Mouse (Mus musculus) adipocyte (in vitro differentiated cells): Measurements from ENCODE around the gene Mrpl24.
A peak's percentile ranks its signal among the peaks of the same experiment; 100 is the strongest.

Experiments used
- DNase-seq: peaks from one replicate; pipeline ENCODE4 v3.0.0-alpha.2; 2016; ENCODE audit warnings: low spot score

Gene Mrpl24

DNA sequence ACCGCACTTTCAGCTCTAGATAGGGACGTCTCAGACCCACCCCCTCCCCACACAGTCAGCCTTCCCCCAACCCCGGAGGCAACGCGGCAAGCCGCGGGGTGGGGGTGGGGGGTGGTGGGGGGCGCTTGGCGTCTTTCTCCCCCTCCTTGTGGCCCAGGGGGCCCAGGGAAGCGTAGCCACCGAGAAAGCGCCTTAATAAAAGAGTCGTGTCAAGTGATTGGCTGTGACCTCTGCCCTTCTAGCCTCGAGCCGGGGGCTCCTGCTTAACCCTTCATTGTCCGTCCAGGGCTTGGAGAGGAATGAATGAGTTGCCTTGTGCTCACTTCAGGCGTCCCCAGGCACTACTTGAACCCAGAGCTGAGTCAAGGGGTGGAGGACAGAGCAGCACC is 28.5 kb downstream of the Mrpl24 start:
- DNase-seq = no peak

DNA sequence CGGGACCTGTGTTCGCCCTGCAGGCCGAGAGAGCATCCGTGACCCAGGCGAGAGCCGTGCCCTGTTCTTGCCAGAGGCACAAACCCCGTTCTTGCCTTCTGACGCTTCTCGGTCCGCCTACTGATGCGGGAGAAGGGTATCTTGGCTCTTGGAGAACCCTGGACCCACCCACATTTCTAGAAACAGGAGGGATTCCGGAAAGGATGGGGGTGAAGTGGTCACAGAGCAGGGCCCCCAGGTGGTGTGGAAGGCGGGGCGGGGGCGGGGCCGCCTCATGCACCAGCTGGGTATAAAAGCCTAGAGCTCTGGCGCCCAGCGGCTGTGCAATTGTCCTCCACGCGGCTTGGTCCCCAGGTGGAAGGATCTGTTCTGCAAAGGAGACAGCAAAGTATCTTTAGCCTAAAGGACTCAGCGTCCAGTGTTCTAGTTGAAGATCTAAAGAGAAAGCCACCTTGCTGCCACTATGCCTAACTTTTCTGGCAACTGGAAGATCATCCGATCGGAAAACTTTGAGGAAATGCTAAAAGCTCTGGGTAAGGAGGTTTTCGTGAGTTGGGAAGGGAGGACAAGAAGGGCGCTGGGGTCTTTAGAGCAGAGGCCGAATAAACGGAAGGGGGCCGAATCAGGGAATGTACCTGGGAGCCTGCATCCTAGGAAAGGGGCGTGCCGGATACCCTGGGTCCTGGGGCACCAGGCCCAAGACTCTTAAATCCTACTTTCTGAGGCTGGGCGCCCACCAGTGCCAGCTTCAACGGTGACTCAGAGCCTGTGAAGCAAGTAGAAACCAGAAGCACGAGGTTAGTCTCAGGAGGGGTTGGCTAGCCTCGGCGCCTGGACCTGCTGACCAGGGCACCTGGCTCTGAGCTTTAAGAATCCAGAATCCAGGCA is 29.3 kb downstream of the Mrpl24 start, which contains the start of gene Crabp2:
TSS of gene Crabp2 (plus strand) at position 289 of the 888 bp plus-strand sequence.
- DNase-seq = no peak

DNA sequence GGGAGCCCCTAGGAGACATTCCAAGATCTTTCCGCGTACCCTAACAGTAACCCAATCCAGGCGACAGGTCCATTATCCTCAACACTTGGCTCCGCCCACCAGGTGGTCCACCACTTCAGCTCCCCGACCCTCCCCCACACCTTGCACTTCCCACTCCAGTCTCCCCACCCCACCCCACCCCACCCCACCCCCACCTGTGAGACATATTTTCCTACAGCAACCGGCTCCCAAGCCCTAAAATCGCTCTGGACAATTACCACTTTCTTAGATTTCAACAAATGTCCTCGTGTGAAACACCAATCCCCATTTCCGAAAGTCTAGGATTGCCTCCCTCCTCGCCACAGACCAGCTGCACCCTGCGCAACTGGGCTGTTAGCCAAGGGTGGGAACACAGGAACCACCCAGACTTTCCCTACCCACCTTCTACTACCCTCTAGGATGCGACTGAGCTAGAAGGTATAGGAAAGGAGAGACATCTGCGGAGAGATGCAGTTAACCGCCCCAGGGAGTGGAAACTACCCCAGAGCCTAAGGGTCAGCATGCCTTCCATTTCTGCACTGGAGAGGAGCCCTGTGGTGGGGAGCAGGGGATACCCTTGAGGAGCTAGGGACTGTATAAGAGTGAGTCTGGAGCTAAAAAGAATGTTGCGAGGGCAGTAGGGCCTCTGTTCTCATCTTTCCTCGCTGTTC is 30.1 kb downstream of the Mrpl24 start:
- DNase-seq = no peak

DNA sequence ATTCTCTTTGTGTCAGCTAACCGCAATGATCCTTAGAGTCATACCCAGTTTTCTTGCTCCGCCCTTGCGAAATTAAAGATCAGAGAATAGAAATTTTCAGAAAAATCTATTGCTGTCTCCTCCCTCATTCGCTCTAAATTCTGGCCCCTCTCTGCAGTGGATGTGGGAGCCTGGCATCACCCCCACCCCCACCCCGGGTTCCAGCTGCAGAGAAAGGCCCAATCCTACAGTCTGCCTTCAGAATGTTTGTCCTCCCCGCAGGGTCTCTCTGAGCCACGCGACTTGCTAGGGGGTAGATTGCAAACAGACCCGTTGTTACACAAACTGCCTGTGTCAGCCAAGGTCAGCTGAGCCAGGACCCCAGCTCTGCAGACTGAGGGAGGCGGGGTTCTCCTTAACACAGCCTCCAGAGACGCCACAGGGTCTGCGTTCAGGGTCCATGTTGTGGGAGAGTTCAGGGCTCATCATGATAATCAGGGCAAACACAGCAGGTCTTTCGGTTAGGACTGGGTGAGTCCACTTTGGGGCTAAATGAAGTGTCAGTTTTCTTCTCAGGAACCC is 30.7 kb downstream of the Mrpl24 start:
- no peak for DNase-seq

DNA sequence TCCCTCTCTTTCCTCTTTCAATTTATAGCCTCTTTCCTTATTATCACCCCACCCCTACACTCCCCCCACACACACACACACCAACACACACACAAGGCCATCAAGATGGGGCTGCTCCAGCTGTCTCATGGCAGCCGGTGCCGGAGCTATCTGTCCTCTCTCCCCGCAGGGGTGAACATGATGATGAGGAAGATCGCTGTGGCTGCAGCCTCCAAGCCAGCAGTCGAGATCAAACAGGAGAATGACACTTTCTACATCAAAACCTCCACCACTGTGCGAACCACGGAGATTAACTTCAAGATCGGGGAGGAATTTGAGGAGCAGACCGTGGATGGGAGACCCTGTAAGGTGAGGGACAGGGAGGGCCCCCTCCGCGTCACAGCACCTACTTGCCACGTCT is 32.6 kb downstream of the Mrpl24 start:
- DNase-seq = no peak

DNA sequence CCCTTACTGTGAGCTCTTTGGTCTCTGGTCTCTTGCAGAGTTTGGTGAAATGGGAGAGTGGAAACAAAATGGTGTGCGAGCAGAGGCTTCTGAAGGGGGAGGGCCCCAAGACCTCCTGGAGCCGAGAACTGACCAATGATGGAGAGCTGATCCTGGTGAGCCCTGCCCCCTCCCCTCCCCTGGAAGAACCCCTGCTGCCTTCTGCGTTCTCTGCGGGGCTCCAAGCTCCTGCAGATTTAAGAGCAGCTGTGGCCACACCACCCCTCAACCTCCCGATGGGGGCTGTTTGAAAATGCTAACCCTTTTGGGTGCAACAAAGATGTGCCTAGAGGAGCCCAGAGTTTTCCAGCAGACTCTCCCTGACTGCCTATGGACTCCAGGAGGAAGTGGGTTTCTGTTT is 33.1 kb downstream of the Mrpl24 start:
- no peak for DNase-seq

DNA sequence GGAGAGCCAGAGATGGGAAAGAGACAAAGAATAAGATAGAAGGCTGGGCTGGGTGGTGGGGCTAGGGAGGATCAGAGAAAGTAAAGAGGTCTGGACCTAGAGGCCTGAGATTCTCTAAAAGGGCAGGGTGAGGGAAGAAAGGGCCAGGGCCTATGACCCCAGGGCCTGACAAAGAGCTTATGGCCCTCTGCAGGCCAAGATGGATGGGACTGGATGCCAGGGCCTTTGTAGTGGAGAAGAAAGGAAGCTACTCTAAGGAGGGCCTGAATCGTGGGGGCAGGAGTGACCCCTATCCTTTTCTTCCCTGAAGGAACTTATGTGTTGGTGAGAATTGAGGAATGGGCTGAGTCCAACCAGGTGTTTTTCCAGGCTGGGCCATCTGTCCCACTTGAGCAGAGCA is 38.8 kb downstream of the Mrpl24 start:
- DNase-seq = no peak

DNA sequence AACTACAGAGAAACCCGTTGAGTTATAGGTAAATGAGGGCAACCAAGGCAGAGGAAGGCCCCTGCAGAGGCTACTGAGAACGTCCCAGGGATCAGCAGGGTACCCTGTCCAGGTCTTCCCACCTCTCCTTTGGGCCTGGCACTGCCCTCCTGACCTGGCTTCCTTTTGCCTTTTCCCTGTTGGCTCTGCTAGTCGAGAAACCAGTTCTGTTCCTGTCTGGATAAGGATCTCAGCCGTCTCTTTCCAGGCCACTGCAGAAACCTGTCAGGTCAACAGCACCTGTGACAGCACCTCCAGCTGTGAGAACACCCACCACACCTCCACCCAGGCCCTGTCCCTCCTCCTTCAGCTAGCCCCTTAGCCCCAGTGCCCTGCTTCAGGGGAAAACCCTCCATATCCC is 39.2 kb downstream of the Mrpl24 start:
- DNase-seq = no peak

DNA sequence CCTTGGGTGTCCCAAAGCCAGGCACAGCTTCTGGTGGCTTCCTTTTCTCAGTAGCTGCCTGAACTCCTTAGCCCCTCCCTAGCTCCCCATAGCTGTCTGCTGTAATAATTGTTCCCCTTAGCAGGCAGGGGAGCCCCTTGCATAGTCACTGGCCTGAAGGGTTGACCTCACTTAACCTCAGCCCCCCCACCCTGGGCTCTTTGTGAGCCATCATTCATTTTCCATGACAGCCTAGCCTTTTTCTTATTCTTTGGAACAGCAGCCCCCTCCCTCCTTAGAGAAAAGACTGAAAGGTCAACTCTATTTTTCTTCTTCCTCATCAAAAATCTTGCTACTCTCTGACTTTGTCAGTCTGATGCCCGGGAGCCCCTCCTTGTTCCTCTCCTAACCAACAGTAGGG is 39.7 kb downstream of the Mrpl24 start:
- DNase-seq = no peak

DNA sequence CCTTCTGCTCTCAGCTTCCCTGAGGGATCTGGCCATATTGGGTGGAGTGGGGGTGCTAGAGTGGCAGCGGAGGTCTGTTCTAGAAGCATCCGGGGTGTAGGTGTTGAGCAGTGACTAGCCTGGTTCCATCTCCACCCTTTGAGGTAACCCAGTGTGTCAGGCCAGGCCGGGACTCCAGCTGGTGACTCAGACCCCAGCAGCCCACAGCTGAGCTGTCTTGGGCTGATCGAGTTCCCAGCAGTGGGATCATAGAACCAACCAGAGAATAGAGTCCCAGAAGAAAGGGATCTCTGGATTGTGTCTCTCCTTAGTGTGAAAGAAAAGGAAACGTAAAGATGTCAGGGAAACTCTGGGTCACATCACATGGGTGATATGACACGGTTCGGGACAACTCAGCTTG is 40.1 kb downstream of the Mrpl24 start:
- no peak for DNase-seq

DNA sequence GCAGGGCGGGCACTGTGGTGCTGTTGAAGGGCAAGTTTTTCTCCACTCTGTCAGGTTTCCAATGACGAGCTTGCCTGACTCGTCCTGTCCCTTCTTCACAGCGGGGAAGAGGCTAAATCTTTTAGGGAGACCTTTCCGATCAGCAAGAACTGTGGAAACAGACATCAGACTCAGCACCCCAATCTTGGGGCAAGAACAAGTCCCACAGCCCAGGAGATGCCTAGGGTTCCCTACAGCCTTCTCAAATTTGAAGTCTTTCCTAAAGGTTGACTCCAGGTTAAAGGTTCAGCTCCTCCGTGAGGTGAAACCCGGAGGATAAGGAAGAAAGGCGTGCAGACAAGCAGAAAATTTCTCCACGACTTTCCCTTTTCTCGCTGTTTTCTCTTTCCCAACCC is 40.9 kb downstream of the Mrpl24 start:
- DNase-seq = no peak

DNA sequence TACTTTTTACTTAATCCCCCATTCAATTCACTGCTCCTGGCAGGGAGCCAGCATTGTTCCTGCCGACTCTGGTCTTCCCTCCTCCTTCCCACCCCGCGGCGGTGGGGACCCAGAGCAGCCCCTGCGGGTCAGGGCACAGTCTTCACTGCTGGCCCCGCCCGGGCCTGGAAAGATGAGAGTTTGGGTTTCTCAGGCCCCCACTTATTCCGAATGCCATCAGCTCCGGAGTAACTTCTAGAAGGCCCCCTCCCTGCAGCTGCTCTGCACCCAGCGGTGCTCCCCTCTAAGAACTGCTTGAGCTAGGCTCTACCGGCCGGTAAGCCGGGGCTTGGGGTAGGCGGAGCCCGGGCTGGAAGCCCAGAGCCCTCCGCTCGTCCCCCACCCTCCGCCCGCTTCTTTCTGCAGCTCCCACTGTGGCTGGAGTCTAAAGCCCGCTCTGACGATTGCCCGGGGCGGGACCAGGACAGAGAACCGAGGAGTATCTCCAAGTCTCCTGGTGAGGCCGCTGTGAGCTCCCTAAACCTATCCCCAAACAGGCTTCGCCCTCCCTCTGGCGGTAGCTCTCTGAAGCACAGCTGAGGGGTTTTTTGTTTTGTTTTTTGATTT is 41.4 kb downstream of the Mrpl24 start:
- DNase-seq = peak; percentile 91

DNA sequence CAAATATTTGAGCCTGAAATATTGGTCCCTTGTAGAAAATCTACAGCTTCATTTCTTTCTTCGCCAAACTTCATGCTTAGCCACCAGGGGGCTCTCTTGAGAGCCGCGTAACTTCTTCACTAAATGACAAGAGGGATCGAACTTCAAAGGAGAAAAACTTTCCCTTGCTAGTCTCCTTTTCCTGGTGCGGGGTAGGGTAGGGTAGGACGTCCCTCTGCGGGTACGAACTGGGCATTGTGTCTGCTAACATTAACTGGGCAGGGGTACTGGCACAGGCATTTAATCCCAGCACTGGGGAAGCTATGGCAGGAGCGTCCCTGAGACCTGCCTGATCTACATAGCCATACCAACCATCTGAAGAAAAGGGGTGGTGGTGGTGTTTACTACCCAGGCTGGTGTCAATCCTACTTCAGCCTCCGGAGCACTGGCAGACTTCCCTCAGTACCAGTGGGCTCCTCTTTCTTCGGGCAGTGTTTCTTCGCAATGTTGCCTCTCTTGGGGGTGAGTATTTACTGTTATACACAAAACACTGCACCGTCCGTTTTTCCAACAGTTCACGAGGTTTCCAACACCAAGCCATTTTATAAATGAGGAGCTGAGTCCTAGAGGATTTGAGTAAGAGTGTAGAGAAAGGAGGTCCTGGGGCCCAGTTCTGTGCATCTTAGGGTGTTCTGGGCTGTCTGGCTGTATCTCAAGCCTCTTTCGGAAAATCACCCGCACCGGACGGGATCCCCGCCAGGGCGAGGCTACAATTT is 51.1 kb downstream of the Mrpl24 start:
- DNase-seq = peak; percentile 76

DNA sequence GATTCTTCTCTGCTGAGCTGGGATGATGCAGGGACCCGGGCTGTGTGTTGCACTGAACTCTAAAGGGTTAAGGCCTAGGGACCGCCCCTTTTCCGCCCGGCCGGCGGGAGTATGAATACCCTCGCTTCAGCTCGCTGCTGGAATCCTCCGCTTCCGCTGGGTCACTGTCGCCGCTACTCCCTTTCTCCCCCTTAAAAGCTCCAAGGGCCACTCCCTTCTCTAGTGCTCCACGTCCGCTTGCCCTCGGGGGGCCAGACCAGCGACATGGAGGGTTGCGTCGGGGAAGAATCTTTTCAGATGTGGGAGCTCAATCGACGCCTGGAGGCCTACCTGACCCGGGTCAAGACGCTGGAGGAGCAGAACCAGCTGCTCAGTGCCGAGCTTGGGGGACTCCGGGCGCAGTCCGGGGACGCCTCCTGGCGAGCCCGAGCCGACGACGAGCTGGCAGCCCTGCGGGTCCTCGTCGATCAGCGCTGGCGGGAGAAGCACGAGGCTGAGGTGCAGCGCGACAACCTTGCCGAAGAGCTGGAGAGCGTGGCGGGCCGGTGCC is 51.7 kb downstream of the Mrpl24 start, which contains the start of gene Nes:
TSS of gene Nes (plus strand) at position 140 of the 550 bp plus-strand sequence.
- DNase-seq = no peak

DNA sequence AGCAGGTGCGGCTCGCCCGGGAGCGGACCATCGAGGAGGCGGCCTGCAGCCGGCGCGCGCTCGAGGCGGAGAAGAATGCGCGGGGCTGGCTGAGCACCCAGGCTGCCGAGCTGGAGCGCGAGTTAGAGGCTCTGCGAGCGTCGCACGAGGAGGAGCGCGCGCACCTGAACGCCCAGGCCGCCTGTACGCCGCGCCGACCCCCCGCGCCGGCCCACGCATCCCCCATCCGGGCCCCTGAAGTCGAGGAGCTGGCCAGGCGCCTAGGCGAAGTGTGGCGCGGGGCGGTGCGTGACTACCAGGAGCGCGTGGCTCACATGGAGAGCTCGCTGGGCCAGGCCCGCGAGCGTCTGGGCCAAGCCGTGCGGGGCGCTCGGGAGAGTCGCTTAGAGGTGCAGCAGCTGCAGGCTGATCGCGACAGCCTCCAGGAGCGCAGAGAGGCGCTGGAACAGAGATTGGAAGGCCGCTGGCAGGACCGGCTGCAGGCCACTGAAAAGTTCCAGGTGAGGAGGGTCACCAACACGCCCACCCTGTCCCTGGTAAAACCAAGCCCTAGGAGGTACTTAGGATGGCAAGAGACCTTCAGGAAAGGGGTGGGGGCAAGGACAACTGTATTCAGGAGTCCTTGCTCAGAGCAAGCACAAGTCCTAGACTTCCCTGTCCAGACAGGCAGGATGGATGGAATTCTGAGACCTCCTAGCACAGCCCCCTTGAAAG is 52.3 kb downstream of the Mrpl24 start:
- DNase-seq = no peak

DNA sequence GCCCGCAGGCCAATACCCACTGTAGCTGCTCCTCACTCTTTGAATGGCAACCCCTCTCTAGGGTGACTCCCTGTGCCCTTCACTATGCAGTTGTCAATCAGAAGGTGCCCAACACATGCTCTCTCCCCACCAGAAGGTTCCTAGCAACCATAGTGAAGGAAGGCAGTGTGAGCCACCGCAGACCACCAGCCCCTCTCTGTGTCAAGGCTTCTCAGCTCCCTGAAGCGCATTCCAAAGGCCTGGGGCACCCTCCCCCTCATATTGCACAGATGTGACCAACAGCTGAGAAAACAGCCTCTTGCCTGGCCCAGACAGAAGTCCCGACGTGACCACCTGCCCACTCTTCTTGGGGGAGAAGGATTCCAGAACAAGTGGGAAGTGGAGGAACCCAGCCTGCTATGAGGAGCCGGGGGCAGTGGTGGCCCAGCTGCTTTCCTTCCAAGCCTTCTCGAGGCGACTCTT is 52.9 kb downstream of the Mrpl24 start:
- DNase-seq = no peak

DNA sequence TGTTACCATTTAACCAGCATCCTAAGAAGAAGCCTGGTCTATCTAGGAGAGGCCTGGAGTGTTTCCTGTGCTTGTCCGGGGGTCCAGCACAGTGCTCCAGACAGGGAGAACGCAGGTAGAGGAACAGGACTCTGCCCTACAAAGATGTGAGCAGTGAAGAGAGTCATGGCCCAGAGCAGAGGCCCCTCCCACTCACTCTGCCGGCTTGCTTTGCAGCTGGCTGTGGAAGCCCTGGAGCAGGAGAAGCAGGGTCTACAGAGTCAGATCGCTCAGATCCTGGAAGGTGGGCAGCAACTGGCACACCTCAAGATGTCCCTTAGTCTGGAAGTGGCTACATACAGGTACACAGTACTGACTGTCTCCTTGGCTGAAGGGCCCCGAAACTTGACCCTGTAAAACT is 53.5 kb downstream of the Mrpl24 start:
- DNase-seq = no peak
